Mouse (Mus musculus) common myeloid progenitor, adult 5-6 weeks (primary cell): ENCODE measurements around the gene Gjc3. TPM values are rescaled to one million over a fixed set of nuclear protein-coding genes. Genes with fewer than 3 reads are reported as not detected.

Experiments
- ATAC-seq: replicated peaks from 2 replicates; pipeline ENCODE4 v1.8.0; 2016; ENCODE audit warnings: low read depth, mild to moderate bottlenecking, moderate TSS enrichment, inconsistent platforms; ENCODE audit not compliant: poor library complexity, severe bottlenecking
- total RNA-seq: library from RNA; stranded (forward); fragments of 200-1000, 187-1606 nt; gene quantifications from 2 replicates; pipeline ENCODE4 v1.2.3, GENCODE M21; 2017

Gjc3 gene
- total RNA-seq, 1 experiment from 2014 or later: not detected

DNA sequence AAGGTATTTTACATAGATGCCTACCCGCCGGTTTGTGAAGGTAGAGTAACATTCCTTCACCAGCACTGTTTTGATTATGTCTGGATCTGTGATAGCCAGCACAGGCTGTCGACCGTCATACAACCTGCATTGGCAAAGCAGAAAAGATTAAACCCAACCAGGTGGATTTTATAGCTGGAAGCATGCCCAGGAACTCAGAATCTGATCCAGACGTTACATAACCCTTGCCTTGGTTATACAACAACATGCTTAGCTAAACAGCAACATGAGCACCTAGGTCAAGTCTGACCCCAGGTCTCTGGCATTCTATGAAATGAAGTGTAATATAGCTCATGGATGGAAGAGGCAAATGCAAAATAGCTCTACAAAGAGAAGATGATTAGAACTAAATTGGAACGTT, 47.3 kb downstream of the Gjc3 start:
- no peak for ATAC-seq

DNA sequence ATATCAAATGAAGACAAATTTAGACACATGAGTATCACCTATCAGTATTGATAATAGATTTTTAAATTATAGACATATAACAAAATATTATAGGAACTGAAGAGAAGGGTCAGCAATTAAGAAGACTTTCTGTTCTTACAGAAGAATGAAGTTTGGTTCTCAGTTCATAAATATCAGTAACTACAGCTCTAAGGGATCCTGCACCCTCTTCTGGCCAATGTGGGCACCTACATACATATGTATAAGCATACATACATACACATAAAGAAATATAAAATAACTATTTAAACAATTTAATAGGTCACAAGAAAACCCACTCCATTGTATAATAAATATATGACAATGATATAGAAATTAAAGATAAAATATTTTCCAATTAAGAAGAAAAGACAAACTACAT, 48.4 kb downstream of the Gjc3 start:
- no peak for ATAC-seq

DNA sequence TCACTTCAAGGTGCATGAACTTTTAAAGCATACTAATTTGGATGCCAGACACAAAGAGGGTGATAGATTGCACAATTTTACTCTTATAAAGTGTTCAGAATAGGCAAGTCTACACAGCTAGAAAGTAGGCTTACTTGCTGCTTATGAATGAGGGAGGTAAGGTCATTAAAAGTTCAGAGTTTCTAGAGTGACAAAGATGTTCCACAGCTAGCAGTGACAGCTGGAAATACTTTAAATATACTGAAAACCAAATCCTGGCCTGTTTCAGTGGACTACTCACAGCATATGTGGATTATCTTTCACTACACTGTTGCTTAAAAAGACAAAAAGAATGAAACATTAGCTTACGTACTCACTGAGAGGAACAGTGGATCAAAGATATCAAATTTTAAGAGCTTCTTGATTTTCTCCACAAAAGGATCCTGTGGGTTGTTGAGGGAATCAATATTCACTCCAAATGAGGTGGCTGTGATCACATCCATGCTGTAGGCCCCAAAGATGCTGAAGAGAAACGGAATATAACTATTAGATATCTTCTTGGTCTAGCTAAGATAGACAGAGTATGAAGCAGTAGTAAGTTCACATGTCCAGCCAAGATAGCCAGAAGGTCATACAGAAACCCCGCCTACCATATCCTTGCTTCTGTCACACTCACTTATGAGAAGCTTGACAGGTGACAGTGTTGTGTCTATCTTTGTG, 53.2 kb downstream of the Gjc3 start:
- no peak for ATAC-seq

Other genes with a start within 250 kb of the Gjc3 start
- 0.05 TPM in 1 of 2 replicates, not detected in the other for gene Nyap1, start 221.5 kb downstream of the Gjc3 start, total RNA-seq
- 86.7 and 97.2 TPM in 2 replicates for gene Tsc22d4, start 217.4 kb downstream of the Gjc3 start, total RNA-seq
- gene Ppp1r35, start 184.2 kb downstream of the Gjc3 start, total RNA-seq: 13.0 and 21.9 TPM in 2 replicates
- 27.4 and 33.1 TPM in 2 replicates for gene Mepce, start 175.4 kb downstream of the Gjc3 start, total RNA-seq
- gene Zcwpw1, start 175.3 kb downstream of the Gjc3 start, total RNA-seq: 24.1 and 24.3 TPM in 2 replicates
- 0.69 and 2.1 TPM in 2 replicates for gene Pilra, start 126.8 kb downstream of the Gjc3 start, total RNA-seq
- gene Pilrb1, start 105.0 kb downstream of the Gjc3 start, total RNA-seq: 2.0 and 2.2 TPM in 2 replicates
- gene Pilrb2, start 91.3 kb downstream of the Gjc3 start, total RNA-seq: 0.05 and 1.7 TPM in 2 replicates
- gene Cyp3a13, start 41.5 kb downstream of the Gjc3 start, total RNA-seq: not detected in 2 replicates
- gene Azgp1, start 18.4 kb upstream of the Gjc3 start, total RNA-seq: not detected in 2 replicates
- gene Smok3a, start 58.2 kb upstream of the Gjc3 start, total RNA-seq: not detected in 2 replicates
- gene Smok3b, start 58.3 kb upstream of the Gjc3 start, total RNA-seq: not detected in 2 replicates
- not detected in 2 replicates for gene Smok3c, start 90.1 kb upstream of the Gjc3 start, total RNA-seq
- gene Zkscan1, start 122.0 kb upstream of the Gjc3 start, total RNA-seq: 29.1 and 44.2 TPM in 2 replicates
- gene Zscan21, start 153.8 kb upstream of the Gjc3 start, total RNA-seq: 16.6 and 20.7 TPM in 2 replicates
- 8.9 and 10.2 TPM in 2 replicates for gene Zfp113, start 192.6 kb upstream of the Gjc3 start, total RNA-seq
- gene Cops6, start 198.0 kb upstream of the Gjc3 start, total RNA-seq: 30.2 and 54.0 TPM in 2 replicates
- 23.0 and 33.7 TPM in 2 replicates for gene Ap4m1, start 208.9 kb upstream of the Gjc3 start, total RNA-seq
- 456 and 545 TPM in 2 replicates for gene Mcm7, start 209.3 kb upstream of the Gjc3 start, total RNA-seq
- gene Taf6, start 224.4 kb upstream of the Gjc3 start, total RNA-seq: 28.2 and 30.8 TPM in 2 replicates
- 37.3 and 41.4 TPM in 2 replicates for gene Cnpy4, start 224.4 kb upstream of the Gjc3 start, total RNA-seq
- gene Mblac1, start 231.2 kb upstream of the Gjc3 start, total RNA-seq: 2.2 and 7.7 TPM in 2 replicates